Mouse (Mus musculus): ENCODE data around the gene Creld1. TPM values are rescaled to one million over a fixed set of nuclear protein-coding genes. Genes with fewer than 3 reads are reported as not detected.

Creld1 gene
- polyA plus RNA-seq, 1 experiment from 2014 or later: 17.1 TPM

- no peak overlapping the region for H3K4me3 ChIP-seq
- H3K4me2 ChIP-seq (replicated peaks): peak overlapping the region; percentile 52
- H3K9ac ChIP-seq: no peak overlapping the region; the same call in 1 of the 2 replicates
- no peak overlapping the region for H3K27ac ChIP-seq
- H3K36me3 ChIP-seq: no peaks in the 10 kb centered on the region
- peaks cover 30% of the 10 kb centered on the region for H3K4me1 ChIP-seq
- 51% methylated on average over 10 of the region's 10 CpGs for WGBS
- ATAC-seq (ENCODE audit: low FRiP score, low read depth): no peak
- peaks cover 49% of the 10 kb centered on the region for H3K27me3 ChIP-seq
- no peaks in the 10 kb centered on the region for H3K9me3 ChIP-seq
Observed at GRCm38 (mm10) chr6:113472061-113472460, 11.0 kb upstream of the Creld1 start.

GRCm38 (mm10) chr6:113473246-113473645 lies 9.9 kb upstream of the Creld1 start:
- 56% methylated on average over 2 of the region's 2 CpGs for WGBS
- no peak overlapping the region for H3K4me2 ChIP-seq (replicated peaks)
- H3K4me3 ChIP-seq: no peak overlapping the region
- no peak for ATAC-seq (ENCODE audit: low FRiP score, low read depth)
- peaks cover 30% of the 10 kb centered on the region for H3K4me1 ChIP-seq
- no peaks in the 10 kb centered on the region for H3K9me3 ChIP-seq
- H3K27ac ChIP-seq: no peak overlapping the region
- H3K9ac ChIP-seq: no peak overlapping the region
- peaks cover 55% of the 10 kb centered on the region for H3K27me3 ChIP-seq
- H3K36me3 ChIP-seq: no peaks in the 10 kb centered on the region

DNA sequence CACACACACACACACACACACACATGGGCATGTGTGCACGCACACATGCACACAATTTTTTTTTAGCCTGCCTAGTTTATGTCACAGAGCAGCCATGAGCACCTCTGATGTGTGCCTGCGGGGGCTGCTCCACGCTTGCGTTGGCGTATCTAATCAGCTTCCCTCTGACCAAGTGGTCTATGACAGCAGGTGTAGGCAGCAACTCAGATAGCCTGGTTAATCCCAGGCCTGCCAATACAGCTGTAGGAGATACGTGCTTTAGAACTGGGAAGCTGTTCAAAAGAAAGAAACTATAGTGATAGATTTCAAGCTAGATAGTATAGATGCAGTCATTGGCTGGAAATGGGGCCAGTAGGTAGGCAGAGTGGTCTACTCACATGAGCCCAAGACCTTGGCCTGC lies 9.4 kb upstream of the Creld1 start:
- H3K4me2 ChIP-seq (replicated peaks): no peak overlapping the region

DNA sequence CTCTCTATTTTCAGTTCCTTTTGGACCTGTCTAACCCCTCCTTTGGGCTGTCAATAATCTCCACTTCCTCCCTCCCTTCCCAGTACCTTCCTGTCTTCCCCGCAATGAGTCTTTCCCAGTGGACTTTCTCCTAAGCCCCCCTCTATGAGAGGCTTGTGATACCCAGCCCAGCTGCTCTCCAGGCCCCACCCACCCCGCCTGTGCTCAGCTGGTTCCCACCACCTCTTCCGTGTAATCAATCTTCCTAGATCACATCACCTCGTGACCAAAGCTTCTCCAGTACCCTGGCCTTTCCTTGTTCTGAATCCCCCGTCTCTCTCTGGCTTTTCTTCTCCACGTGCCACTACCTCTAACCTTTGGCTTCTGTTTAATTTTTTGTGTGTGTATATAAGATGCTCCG lies 5.7 kb upstream of the Creld1 start:
- peaks cover 56% of the 10 kb centered on the region for H3K27me3 ChIP-seq
- no peak overlapping the region for H3K27ac ChIP-seq
- no peaks in the 10 kb centered on the region for H3K9me3 ChIP-seq
- WGBS: 39% methylated on average over 7 of the region's 7 CpGs
- H3K4me1 ChIP-seq: peaks cover under 1% of the 10 kb centered on the region
- no peak overlapping the region for H3K4me3 ChIP-seq
- no peak overlapping the region for H3K9ac ChIP-seq
- H3K36me3 ChIP-seq: no peaks in the 10 kb centered on the region
- H3K4me2 ChIP-seq (replicated peaks): no peak overlapping the region
- no peak for ATAC-seq (ENCODE audit: low FRiP score, low read depth)

More for the DNA sequence above, 9.4 kb upstream of the Creld1 start:
- H3K9me3 ChIP-seq: no peaks in the 10 kb centered on the region
- no peak for ATAC-seq (ENCODE audit: low FRiP score, low read depth)
- H3K27me3 ChIP-seq: peaks cover 55% of the 10 kb centered on the region
- no peak overlapping the region for H3K4me3 ChIP-seq
- H3K27ac ChIP-seq: no peak overlapping the region
- H3K36me3 ChIP-seq: no peaks in the 10 kb centered on the region
- no peak overlapping the region for H3K9ac ChIP-seq
- peaks cover 28% of the 10 kb centered on the region for H3K4me1 ChIP-seq
- WGBS: 84% methylated on average over 6 of the region's 6 CpGs

DNA sequence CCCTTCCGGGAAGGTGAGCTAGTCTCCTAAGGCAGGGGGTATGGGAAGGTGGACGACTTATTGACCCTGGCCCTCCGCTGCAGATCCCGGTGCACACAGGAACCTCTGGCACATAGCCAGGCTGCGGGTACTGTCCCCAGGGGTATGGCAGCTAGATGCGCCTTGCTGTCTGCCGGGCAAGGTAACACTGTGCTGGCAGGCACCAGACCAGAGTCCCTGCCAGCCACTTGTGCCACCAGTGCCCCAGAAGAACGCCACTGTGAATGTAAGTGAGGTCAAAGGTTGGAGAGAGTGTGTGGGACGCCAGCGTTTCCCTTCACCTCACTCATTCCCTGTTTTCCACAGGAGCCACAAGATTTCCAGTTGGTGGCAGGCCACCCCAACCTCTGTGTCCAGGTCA lies 4.2 kb upstream of the Creld1 start:
- Histone ChIP-seq H3K27me3 (peaks cover 60% of the 10 kb centered on the region), H3K9ac (no peak overlapping the region), H3K4me2 (replicated peaks) (no peak overlapping the region), H3K4me3 (no peak overlapping the region), H3K4me1 (peaks cover 11% of the 10 kb centered on the region), H3K9me3 (no peaks in the 10 kb centered on the region), H3K36me3 (no peaks in the 10 kb centered on the region), H3K27ac (no peak overlapping the region)
- ATAC-seq (ENCODE audit: low FRiP score, low read depth): no peak
- 83% methylated on average over 10 of the region's 10 CpGs for WGBS

DNA sequence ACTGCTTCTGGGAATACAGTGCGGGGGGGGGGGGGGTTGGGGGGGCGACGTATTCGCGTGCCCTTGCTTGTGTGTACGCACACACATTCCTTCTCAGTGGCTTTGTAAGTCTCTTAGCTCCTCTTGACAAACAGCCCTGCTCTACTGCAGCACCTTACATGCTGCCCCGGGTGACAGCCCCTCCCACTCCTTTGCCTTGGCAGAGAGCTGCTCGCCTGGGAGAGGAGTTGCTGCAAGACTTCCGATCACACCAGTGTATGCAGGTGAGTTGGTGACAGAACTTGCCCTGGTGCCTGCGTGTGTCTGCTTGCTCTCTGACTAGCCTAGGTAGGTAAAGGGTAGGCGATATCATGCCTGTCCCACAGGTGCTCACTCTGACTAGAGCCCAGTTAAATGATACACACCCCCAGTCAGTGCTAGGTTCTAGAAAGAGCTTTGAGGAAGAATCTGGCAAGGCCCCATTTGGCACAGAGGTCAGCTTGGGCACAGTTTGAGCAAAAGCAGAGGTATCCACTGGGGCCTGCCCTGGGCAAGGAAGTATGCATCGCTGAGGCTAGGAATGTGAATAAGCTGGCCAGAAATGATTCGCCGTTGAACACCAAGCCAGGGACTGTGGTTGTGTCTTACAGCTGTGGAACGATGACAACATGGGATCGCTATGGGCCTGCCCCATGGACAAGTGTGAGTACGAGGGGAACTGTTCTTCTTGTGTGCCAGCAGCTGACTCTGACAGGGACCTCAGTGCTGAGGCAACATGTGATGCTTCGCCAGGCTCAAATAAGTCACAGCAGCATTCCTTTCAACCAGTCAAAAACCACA lies 2.3 kb upstream of the Creld1 start:
- Histone ChIP-seq H3K9ac (no peak overlapping the region), H3K27me3 (peaks cover 60% of the 10 kb centered on the region), H3K27ac (no peak overlapping the region), H3K4me1 (peaks cover 13% of the 10 kb centered on the region), H3K9me3 (no peaks in the 10 kb centered on the region), H3K4me3 (no peak overlapping the region), H3K4me2 (replicated peaks) (no peak overlapping the region), H3K36me3 (no peaks in the 10 kb centered on the region)
- WGBS: 60% methylated on average over 18 of the region's 18 CpGs
- no peak for ATAC-seq (ENCODE audit: low FRiP score, low read depth)

GRCm38 (mm10) chr6:113482477-113483099 lies 509 bp upstream of the Creld1 start:
- peaks cover 48% of the 10 kb centered on the region for H3K27me3 ChIP-seq
- no peak overlapping the region for H3K9ac ChIP-seq
- H3K27ac ChIP-seq: no peak overlapping the region

GRCm38 (mm10) chr6:113483729-113484128 lies 632 bp downstream of the Creld1 start:
- WGBS: 9% methylated on average over 10 of the region's 10 CpGs
- Histone ChIP-seq H3K27ac (no peak overlapping the region), H3K9ac (peak overlapping the region; percentile 61), H3K4me2 (replicated peaks) (peak overlapping the region; percentile 78), H3K27me3 (peaks cover 43% of the 10 kb centered on the region), H3K4me3 (peak overlapping the region; percentile 50), H3K36me3 (no peaks in the 10 kb centered on the region; the same call in 1 of the 2 replicates), H3K4me1 (peaks cover 24% of the 10 kb centered on the region), H3K9me3 (no peaks in the 10 kb centered on the region)
- ATAC-seq (ENCODE audit: low FRiP score, low read depth): no peak

More at GRCm38 (mm10) chr6:113482477-113483099, 509 bp upstream of the Creld1 start:
- peaks cover 22% of the 10 kb centered on the region for H3K4me1 ChIP-seq
- peak overlapping the region; percentile 50 for H3K4me3 ChIP-seq
- no peaks in the 10 kb centered on the region for H3K36me3 ChIP-seq
- H3K4me2 ChIP-seq (replicated peaks): peak overlapping the region; percentile 78
- no peaks in the 10 kb centered on the region for H3K9me3 ChIP-seq
- WGBS: 3% methylated on average over 65 of the region's 65 CpGs
- ATAC-seq (ENCODE audit: low FRiP score, low read depth): no peak; the same call in none of the 2 replicates

GRCm38 (mm10) chr6:113487125-113487576 lies 4.1 kb downstream of the Creld1 start:
- no peak for ATAC-seq (ENCODE audit: low FRiP score, low read depth)
- H3K9me3 ChIP-seq: no peaks in the 10 kb centered on the region
- peaks cover 6% of the 10 kb centered on the region; the same call in 1 of the 2 replicates for H3K36me3 ChIP-seq
- peaks cover 24% of the 10 kb centered on the region for H3K4me1 ChIP-seq
- H3K4me3 ChIP-seq: no peak overlapping the region
- no peak overlapping the region for H3K9ac ChIP-seq
- WGBS: 15% methylated on average over 7 of the region's 7 CpGs
- H3K27ac ChIP-seq: no peak overlapping the region
- H3K27me3 ChIP-seq: peaks cover 9% of the 10 kb centered on the region
- H3K4me2 ChIP-seq (replicated peaks): no peak overlapping the region

DNA sequence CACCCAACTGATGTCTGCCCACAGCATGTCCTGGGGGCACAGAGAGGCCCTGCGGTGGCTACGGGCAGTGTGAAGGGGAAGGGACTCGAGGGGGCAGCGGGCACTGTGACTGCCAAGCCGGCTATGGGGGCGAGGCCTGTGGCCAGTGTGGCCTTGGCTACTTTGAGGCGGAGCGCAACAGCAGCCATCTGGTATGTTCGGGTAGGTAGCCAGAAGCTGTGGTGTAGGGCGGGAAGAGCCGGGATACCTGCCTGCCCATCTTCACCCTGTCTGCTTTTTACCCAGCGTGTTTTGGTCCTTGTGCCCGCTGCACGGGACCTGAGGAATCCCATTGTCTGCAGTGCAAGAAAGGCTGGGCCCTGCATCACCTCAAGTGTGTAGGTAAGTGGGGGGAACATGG lies 6.3 kb downstream of the Creld1 start:
- no peak overlapping the region for H3K9ac ChIP-seq
- H3K4me2 ChIP-seq (replicated peaks): no peak overlapping the region
- no peaks in the 10 kb centered on the region for H3K9me3 ChIP-seq
- H3K36me3 ChIP-seq: peaks cover 6% of the 10 kb centered on the region; the same call in 1 of the 2 replicates
- peaks cover 7% of the 10 kb centered on the region for H3K27me3 ChIP-seq
- 93% methylated on average over 14 of the region's 14 CpGs for WGBS
- peaks cover 14% of the 10 kb centered on the region for H3K4me1 ChIP-seq
- no peak overlapping the region for H3K27ac ChIP-seq
- no peak for ATAC-seq (ENCODE audit: low FRiP score, low read depth)
- no peak overlapping the region for H3K4me3 ChIP-seq

DNA sequence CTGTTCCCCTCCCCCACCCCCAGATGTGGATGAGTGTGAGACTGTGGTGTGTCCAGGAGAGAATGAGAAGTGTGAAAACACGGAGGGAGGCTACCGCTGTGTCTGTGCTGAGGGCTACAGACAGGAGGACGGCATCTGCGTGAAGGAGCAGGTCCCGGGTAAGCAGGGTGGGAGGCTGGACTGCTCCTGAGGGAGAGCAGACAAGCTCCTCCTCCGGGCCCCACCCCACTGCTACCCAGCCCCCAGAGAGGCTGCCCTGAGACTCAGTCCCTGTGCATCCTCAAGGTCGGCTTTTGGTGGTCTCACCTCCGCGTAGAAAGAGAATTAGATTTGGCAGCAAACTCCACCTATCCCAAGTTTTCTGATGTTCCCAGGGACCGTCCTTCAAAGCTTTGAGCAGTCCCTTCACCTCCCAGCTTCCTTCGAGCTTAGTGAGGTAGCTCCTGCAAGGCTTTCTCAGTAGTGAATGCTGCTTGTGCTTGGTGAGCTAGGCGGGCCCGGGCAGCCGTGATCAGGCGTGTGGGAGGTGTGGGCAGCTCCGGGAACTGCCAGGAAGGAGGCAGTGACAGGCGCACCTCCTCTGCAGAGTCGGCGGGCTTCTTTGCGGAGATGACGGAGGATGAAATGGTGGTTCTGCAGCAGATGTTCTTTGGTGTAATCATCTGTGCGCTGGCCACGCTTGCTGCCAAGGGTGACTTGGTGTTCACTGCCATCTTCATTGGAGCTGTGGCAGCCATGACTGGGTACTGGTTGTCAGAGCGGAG lies 9.2 kb downstream of the Creld1 start:
- H3K4me2 ChIP-seq (replicated peaks): no peak overlapping the region
- ATAC-seq (ENCODE audit: low FRiP score, low read depth): no peak
- H3K9me3 ChIP-seq: no peaks in the 10 kb centered on the region
- no peak overlapping the region for H3K4me3 ChIP-seq
- H3K4me1 ChIP-seq: peaks cover 17% of the 10 kb centered on the region
- H3K27ac ChIP-seq: no peak overlapping the region
- H3K9ac ChIP-seq: no peak overlapping the region
- H3K36me3 ChIP-seq: peaks cover 6% of the 10 kb centered on the region; the same call in 1 of the 2 replicates
- WGBS: 77% methylated on average over 24 of the region's 24 CpGs
- peaks cover 35% of the 10 kb centered on the region for H3K27me3 ChIP-seq

Data from limb, embryonic 13.5 days (tissue).